Mouse (Mus musculus) adrenal gland, postnatal 36 days (tissue): Measurements from ENCODE around the gene Gle1. TPM values are rescaled to one million over a fixed set of nuclear protein-coding genes. Genes with fewer than 3 reads are reported as not detected.

Experiments
- DNase-seq, 2 experiments: peaks; one replicate each; pipeline ENCODE4 v3.0.0; 2021; ENCODE audit warnings: mixed read lengths in 1 of 2
- microRNA-seq: library from miRNA; unstranded; fragments of <30 nt; microRNA quantifications from one replicate; pipeline ENCODE4 v1.2.0, GENCODE M21; 2021
- total RNA-seq, 2 experiments: library from RNA; stranded (reverse); gene quantifications; 2 replicates each; pipeline ENCODE4 v1.2.3; 2021

Gene Gle1
- total RNA-seq, 2 experiments from 2014 or later: 29.8 to 32.1 TPM

- DNase-seq: peak in 1 of 2 experiments; percentile 30
These were observed 29.4 kb downstream of the Gle1 start for GRCm38 (mm10) chr2:29964354-29965249.

- DNase-seq: peak; percentile 97 to 98
These were observed 30.1 kb downstream of the Gle1 start, which contains the start of gene Sptan1 for GRCm38 (mm10) chr2:29965250-29965843. TSS of gene Sptan1 (plus strand) at chr2:29965560.

GRCm38 (mm10) chr2:29965906-29966305, 30.7 kb downstream of the Gle1 start:
- peak; percentile 44 to 66 for DNase-seq

- DNase-seq: no peak
These were observed 31.6 kb downstream of the Gle1 start for GRCm38 (mm10) chr2:29966826-29967225.

GRCm38 (mm10) chr2:29967768-29968167, 32.5 kb downstream of the Gle1 start:
- no peak for DNase-seq

GRCm38 (mm10) chr2:29968638-29969037, 33.4 kb downstream of the Gle1 start:
- no peak for DNase-seq

GRCm38 (mm10) chr2:29971838-29972635, 36.8 kb downstream of the Gle1 start:
- DNase-seq: peak; percentile 91 to 92

- peak; percentile 10 to 37 for DNase-seq
These were observed 38.3 kb downstream of the Gle1 start for GRCm38 (mm10) chr2:29973525-29973924.

GRCm38 (mm10) chr2:29977307-29977706, 42.1 kb downstream of the Gle1 start:
- peak in 1 of 2 experiments; percentile 62 for DNase-seq

GRCm38 (mm10) chr2:29980661-29981060, 45.4 kb downstream of the Gle1 start:
- no peak for DNase-seq

- no peak for DNase-seq
These were observed 56.7 kb downstream of the Gle1 start for GRCm38 (mm10) chr2:29991962-29992361.

- DNase-seq: no peak
These were observed 73.9 kb downstream of the Gle1 start for GRCm38 (mm10) chr2:30009101-30009500.

Small RNA genes lying within 50 kb of the gene (microRNA-seq; reads per million reads assigned to microRNA genes)
- not detected for gene Mir6997

Other genes with a start within 250 kb of the Gle1 start
- gene Gm13420, start 183.7 kb upstream of the Gle1 start, total RNA-seq: not detected
- not detected for gene Gm13547, start 176.1 kb upstream of the Gle1 start, total RNA-seq
- 10 to 100 TPM; 16.9 to 21.7 TPM for gene Coq4, start 147.9 kb upstream of the Gle1 start, total RNA-seq
- gene Trub2, start 146.9 kb upstream of the Gle1 start, total RNA-seq: 10 to 100 TPM; 33.3 to 37.7 TPM
- gene Slc27a4, start 132.8 kb upstream of the Gle1 start, total RNA-seq: 10 to 100 TPM; 30.4 to 39.2 TPM
- gene Urm1, start 115.4 kb upstream of the Gle1 start, total RNA-seq: 10 to 100 TPM; 36.7 to 36.8 TPM
- 10 to 100 TPM; 11.6 to 15.8 TPM for gene Cercam, start 66.3 kb upstream of the Gle1 start, total RNA-seq
- gene Odf2, start 46.2 kb upstream of the Gle1 start, total RNA-seq: 10 to 100 TPM; 35.4 to 36.0 TPM
- 100 to 1,000 TPM; 197 to 273 TPM for gene Sptan1, start 30.1 kb downstream of the Gle1 start, total RNA-seq
- gene Wdr34, start 113.5 kb downstream of the Gle1 start, total RNA-seq: 10 to 100 TPM; 15.8 to 20.9 TPM
- gene Set, start 122.0 kb downstream of the Gle1 start, total RNA-seq: 100 to 1,000 TPM; 255 to 277 TPM
- gene Pkn3, start 142.3 kb downstream of the Gle1 start, total RNA-seq: 1 to 10 TPM; 5.5 to 6.3 TPM
- 10 to 100 TPM; 16.2 to 25.8 TPM for gene Zdhhc12, start 158.2 kb downstream of the Gle1 start, total RNA-seq
- gene Zer1, start 189.2 kb downstream of the Gle1 start, total RNA-seq: 10 to 100 TPM; 32.0 to 40.7 TPM
- gene Tbc1d13, start 198.3 kb downstream of the Gle1 start, total RNA-seq: 10 to 100 TPM; 49.3 to 56.3 TPM
- gene Endog, start 236.1 kb downstream of the Gle1 start, total RNA-seq: 10 to 100 TPM; 33.0 to 44.2 TPM
- gene Spout1, start 243.0 kb downstream of the Gle1 start, total RNA-seq: 10 to 100 TPM; 22.4 to 26.0 TPM